Mouse (Mus musculus) heart, embryonic 16.5 days (tissue): ENCODE data around the gene Cyp11a1. TPM values are rescaled to one million over a fixed set of nuclear protein-coding genes. Genes with fewer than 3 reads are reported as not detected.

ENCODE experiments used
- ATAC-seq: fragments of 200-750 bp; cut with Nextera tagmentation; replicated peaks from 2 replicates; pipeline ENCODE4 v1.8.0; 2017; ENCODE audit warnings: moderate number of reproducible peaks; ENCODE audit not compliant: insufficient read depth, low FRiP score; ENCODE audit errors: extremely low read depth
- H3K27ac ChIP-seq: fragments of 300-500 bp; sonication (generic); 2 replicates; pipeline ENCODE4 v1.5.1; 2014; ENCODE audit warnings: mild to moderate bottlenecking, low read length, control low read depth, moderate library complexity
- H3K27me3 ChIP-seq: fragments of 300-500 bp; sonication (generic); 2 replicates; pipeline ENCODE4 v1.6.1; 2014; ENCODE audit warnings: low read length, mixed read lengths; ENCODE audit not compliant: control insufficient read depth, insufficient read depth
- H3K36me3 ChIP-seq: fragments of 300-500 bp; sonication (generic); 2 replicates; pipeline ENCODE4 v1.6.1; 2014; ENCODE audit not compliant: control insufficient read depth, insufficient read depth
- H3K4me1 ChIP-seq: fragments of 300-500 bp; sonication (generic); 2 replicates; pipeline ENCODE4 v1.6.1; 2014; ENCODE audit warnings: low read length, mixed read lengths; ENCODE audit not compliant: control insufficient read depth, insufficient read depth
- H3K4me2 ChIP-seq: fragments of 300-500 bp; sonication (generic); 2 replicates; pipeline ENCODE4 v1.6.1; 2014; ENCODE audit warnings: low read depth, mild to moderate bottlenecking, control low read depth, low read length
- H3K4me3 ChIP-seq: fragments of 300-500 bp; sonication (generic); 2 replicates; pipeline ENCODE4 v1.5.1; 2014; ENCODE audit warnings: mild to moderate bottlenecking, control low read depth, low read length
- H3K9ac ChIP-seq: fragments of 300-500 bp; sonication (generic); 2 replicates; pipeline ENCODE4 v1.6.1; 2014; ENCODE audit warnings: low read length, control low read depth
- H3K9me3 ChIP-seq: fragments of 300-500 bp; sonication (generic); replicated peaks from 2 replicates; pipeline ENCODE4 v1.6.1; 2016; ENCODE audit warnings: low read length; ENCODE audit not compliant: control insufficient read depth
- WGBS: fragments of 180-500 bp; shearing (Covaris S2); extraction: QIAGEN DNeasy Blood & Tissue Kit; methylation state at CpG from one replicate; pipeline ENCODE4 v1.1.7; 2014; 5-methylcytosine and 5-hydroxymethylcytosine counted together
- polyA plus RNA-seq: library from polyadenylated mRNA; unstranded; fragments of >200 nt; fragmentation: Nextera tagmentation; extraction: Ambion mirVana; gene quantifications from 2 replicates; pipeline ENCODE4 v1.2.1, GENCODE M21; 2015

Gene Cyp11a1
- polyA plus RNA-seq, 1 experiment from 2014 or later: 0.33 TPM

- no peak overlapping the region for H3K4me2 ChIP-seq
- peaks cover 8% of the 10 kb centered on the region for H3K27me3 ChIP-seq
- 59% methylated on average over 5 of the region's 5 CpGs for WGBS
- no peak for ATAC-seq
- H3K4me1 ChIP-seq: peaks cover 4% of the 10 kb centered on the region; the same call in 1 of the 2 replicates
- no peaks in the 10 kb centered on the region for H3K9me3 ChIP-seq
- no peak overlapping the region for H3K27ac ChIP-seq
- no peaks in the 10 kb centered on the region for H3K36me3 ChIP-seq
- H3K9ac ChIP-seq: no peak overlapping the region
- H3K4me3 ChIP-seq: no peak overlapping the region
These were observed 49.5 kb downstream of the Cyp11a1 start for GRCm38 (mm10) chr9:58055666-58056065.

- WGBS: 35% methylated on average over 1 of the region's 1 CpGs
- Histone ChIP-seq H3K9ac (no peak overlapping the region), H3K27me3 (peaks cover 20% of the 10 kb centered on the region), H3K4me1 (peaks cover 15% of the 10 kb centered on the region; the same call in 1 of the 2 replicates), H3K4me3 (no peak overlapping the region), H3K27ac (no peak overlapping the region), H3K9me3 (no peaks in the 10 kb centered on the region), H3K4me2 (no peak overlapping the region), H3K36me3 (no peaks in the 10 kb centered on the region)
- no peak for ATAC-seq
These were observed 53.7 kb downstream of the Cyp11a1 start for GRCm38 (mm10) chr9:58059920-58060319.

DNA sequence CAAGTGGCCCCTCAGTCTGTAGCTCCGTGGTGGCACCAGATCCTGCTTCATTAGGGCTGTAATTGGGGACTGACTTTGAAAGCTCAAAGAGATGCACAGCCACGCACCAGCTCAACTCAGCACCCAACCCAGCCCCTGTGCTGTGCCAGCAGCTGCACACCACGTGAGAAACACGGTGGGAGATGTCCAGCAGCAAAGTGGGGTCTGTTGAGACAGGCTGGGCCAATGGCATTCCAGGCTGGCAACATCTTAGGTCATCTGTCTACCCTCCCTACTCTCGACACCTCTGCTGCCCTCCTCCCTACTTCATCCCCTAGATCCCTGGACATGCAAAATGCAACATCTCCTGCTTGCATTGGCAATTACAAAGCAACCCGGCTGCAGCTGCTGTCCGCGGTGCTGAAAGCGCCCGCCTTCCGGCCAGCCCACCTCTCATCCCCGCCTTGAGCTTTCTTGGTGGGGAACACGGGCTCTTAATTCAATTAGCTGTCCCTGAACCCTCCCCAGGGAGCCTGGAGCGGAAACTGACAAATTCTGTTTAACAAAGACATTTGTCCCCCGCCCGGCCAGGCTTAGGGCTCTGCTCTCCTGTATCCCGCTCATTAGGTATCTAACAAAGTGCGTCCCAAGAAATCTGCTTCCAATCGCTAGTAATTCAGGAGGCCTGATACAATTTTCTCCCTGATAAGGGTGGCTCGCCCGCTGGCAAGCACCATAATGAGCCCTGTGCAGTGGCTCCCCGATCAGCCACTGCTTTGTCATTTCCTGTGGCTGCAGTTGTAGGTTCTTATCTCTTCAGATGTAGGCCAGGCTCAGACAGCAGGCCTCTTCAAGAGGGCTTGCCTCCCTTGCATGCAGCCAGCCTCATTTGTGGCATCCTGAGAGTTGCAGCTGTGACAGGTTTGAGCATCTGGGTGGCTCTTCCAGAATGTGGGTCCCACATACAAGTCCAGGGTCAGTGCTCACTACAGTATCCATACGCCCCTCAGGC lies 54.8 kb downstream of the Cyp11a1 start:
- ATAC-seq: no peak
- Histone ChIP-seq H3K9me3 (no peaks in the 10 kb centered on the region), H3K36me3 (no peaks in the 10 kb centered on the region), H3K9ac (no peak overlapping the region), H3K4me1 (peaks cover 15% of the 10 kb centered on the region; the same call in 1 of the 2 replicates), H3K27me3 (peaks cover 22% of the 10 kb centered on the region), H3K4me3 (no peak overlapping the region), H3K27ac (no peak overlapping the region), H3K4me2 (no peak overlapping the region)
- 7% methylated on average over 23 of the region's 23 CpGs for WGBS

DNA sequence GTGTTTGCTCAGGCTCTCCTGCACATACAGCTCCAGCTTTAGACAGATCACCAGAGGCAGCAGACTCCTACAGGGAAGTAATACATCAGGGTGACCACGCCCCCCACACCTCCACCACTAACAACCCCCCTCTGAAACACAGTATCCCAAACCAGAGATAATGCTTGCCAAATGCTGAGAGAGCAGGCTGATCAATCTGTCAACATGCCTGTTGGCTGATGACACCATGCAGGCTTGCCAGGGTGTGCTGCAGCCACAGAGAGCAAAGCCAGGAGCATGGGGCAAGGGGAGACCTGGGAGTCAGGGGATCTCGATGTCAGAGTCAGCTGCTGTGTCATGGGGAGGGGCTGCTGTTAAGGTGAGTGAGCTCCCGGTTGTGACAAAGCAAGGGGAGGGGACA lies 57.3 kb downstream of the Cyp11a1 start, which contains the start of gene Stra6:
Gene Stra6, plus strand, starts transcription at position 258 of the 400 bp plus-strand sequence.
- WGBS: 5% methylated on average over 3 of the region's 3 CpGs
- Histone ChIP-seq H3K4me3 (no peak within 1 kb of the TSS), H3K4me2 (no peak within 1 kb of the TSS), H3K36me3 (no peaks in the 10 kb centered on the region), H3K9me3 (no peaks in the 10 kb centered on the region), H3K4me1 (peaks cover 22% of the 10 kb centered on the region), H3K9ac (no peak within 1 kb of the TSS), H3K27me3 (peaks cover 15% of the 10 kb centered on the region), H3K27ac (no peak within 1 kb of the TSS)
- ATAC-seq: no peak

DNA sequence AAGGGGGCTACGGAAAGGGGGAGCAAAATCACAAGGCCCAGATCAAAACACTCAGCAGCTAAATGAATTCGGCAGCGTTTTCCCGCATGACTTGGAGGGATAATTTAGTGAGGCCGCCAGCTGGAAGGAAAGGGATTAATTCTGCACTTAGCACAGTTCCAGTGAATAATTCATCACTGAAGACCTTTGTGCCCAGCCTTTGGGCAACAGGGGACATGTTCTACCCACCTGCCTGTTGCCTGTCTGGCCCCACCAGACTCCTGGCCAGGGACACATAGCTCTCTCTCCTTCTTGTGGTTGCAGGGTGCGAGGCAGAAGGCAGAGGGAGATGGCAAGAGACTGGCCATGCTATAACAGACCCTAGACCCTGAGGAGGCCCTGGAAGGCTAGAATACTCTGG lies 59.3 kb downstream of the Cyp11a1 start:
- Histone ChIP-seq H3K4me2 (no peak overlapping the region), H3K9ac (no peak overlapping the region), H3K9me3 (no peaks in the 10 kb centered on the region), H3K27ac (no peak overlapping the region), H3K4me3 (no peak overlapping the region), H3K36me3 (no peaks in the 10 kb centered on the region), H3K27me3 (peaks cover 14% of the 10 kb centered on the region; the same call in 1 of the 2 replicates), H3K4me1 (peaks cover 22% of the 10 kb centered on the region)
- ATAC-seq: no peak
- WGBS: 69% methylated on average over 6 of the region's 6 CpGs

DNA sequence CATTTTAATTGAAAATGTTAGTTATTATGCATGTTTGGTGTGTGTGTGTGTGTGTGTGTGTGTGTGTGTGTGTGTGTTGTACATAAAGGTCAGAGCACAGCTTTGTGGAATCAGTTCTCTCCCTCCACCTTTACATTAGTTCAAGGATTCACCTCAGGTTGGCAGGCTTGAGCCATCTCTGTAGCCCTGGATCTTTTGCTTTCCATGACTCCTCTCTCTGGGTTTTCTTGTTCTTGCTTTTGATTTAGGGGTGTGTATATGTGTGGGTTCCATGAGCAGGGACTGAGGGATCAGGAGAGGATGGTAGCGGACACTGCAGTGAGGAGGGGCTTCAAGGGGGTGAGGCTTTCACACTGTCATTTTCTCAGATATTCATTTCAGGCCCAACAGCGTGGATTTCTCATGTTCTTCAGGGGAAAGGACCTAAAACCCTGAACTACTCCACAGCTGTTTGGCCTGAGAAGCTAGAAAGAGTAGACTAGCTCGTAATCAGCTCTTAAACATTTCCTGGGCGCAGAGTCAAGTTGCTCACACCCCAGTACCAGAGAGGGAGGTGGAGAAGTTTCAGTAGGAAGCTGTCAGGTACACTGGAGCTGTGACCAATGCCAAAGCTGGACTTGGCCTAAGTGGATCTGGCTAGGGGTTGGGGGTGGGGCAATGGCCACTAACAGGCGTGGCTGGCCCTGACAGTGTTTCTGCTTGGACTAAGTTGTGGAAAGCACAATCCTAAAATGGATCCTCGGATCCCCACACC lies 59.9 kb downstream of the Cyp11a1 start:
- H3K9me3 ChIP-seq: no peaks in the 10 kb centered on the region
- WGBS: 60% methylated on average over 6 of the region's 6 CpGs
- H3K4me2 ChIP-seq: no peak overlapping the region
- H3K36me3 ChIP-seq: no peaks in the 10 kb centered on the region
- ATAC-seq: no peak
- peaks cover 22% of the 10 kb centered on the region for H3K4me1 ChIP-seq
- no peak overlapping the region for H3K27ac ChIP-seq
- peaks cover 13% of the 10 kb centered on the region; the same call in 1 of the 2 replicates for H3K27me3 ChIP-seq
- H3K9ac ChIP-seq: no peak overlapping the region
- H3K4me3 ChIP-seq: no peak overlapping the region

- Histone ChIP-seq H3K27me3 (peaks cover 8% of the 10 kb centered on the region; the same call in 1 of the 2 replicates), H3K4me2 (no peak overlapping the region), H3K36me3 (no peaks in the 10 kb centered on the region), H3K9me3 (no peaks in the 10 kb centered on the region), H3K4me1 (peaks cover 21% of the 10 kb centered on the region), H3K4me3 (no peak overlapping the region), H3K9ac (no peak overlapping the region), H3K27ac (no peak overlapping the region)
- WGBS: 61% methylated on average over 6 of the region's 6 CpGs
- no peak for ATAC-seq
These were observed 60.5 kb downstream of the Cyp11a1 start for GRCm38 (mm10) chr9:58066731-58067095.

- ATAC-seq: no peak
- peaks cover 7% of the 10 kb centered on the region; the same call in 1 of the 2 replicates for H3K27me3 ChIP-seq
- 65% methylated on average over 3 of the region's 3 CpGs for WGBS
These were observed 61.3 kb downstream of the Cyp11a1 start for GRCm38 (mm10) chr9:58067546-58067945.

More at GRCm38 (mm10) chr9:58067546-58067945, 61.3 kb downstream of the Cyp11a1 start:
- H3K36me3 ChIP-seq: no peaks in the 10 kb centered on the region
- H3K4me3 ChIP-seq: no peak overlapping the region
- no peaks in the 10 kb centered on the region for H3K9me3 ChIP-seq
- H3K9ac ChIP-seq: no peak overlapping the region
- no peak overlapping the region for H3K27ac ChIP-seq
- H3K4me2 ChIP-seq: no peak overlapping the region
- H3K4me1 ChIP-seq: peaks cover 19% of the 10 kb centered on the region
